Comparison of ENCODE assay signal across 7 mouse cellular contexts in genomic region chr10:128584386-128584785, GRCm38 (mm10). TPM values are rescaled to one million over a fixed set of nuclear protein-coding genes. Genes with fewer than 3 reads are reported as not detected.
DNase-seq lines count a peak whose midpoint lies in the region; TF ChIP-seq lines count a peak whose summit lies in the region.

No protein-coding gene starts in this region.

- 9% methylated on average over 4 of the region's 4 CpGs for WGBS in kidney, adult 2 months

- no peaks in the 10 kb centered on the region for H3K9me3 ChIP-seq in E14TG2a.4 (ENCODE audit: low read length)

- H3K4me3 ChIP-seq in E14TG2a.4 (replicated peaks; ENCODE audit: low read length) = peak overlapping the region; percentile 72
- peak overlapping the region; percentile 8; the same call in 1 of the 2 replicates for H3K4me3 ChIP-seq in kidney, adult 2 months (ENCODE audit: insufficient read depth, low read depth, low read length)

- TF ChIP-seq POLR2A in kidney, adult 2 months (IDR thresholded peaks at IDR 0.05; ENCODE audit: low read depth, low read length) = no peak

- no peak for TF ChIP-seq CTCF in E14TG2a.4 (conservative IDR thresholded peaks at IDR 0.05; ENCODE audit: low read length)
- TF ChIP-seq CTCF in kidney, adult 2 months (conservative IDR thresholded peaks at IDR 0.05; ENCODE audit: insufficient read depth, insufficient read length, low read depth, low read length) = no peak

- peaks cover 23% of the 10 kb centered on the region for H3K27me3 ChIP-seq in E14TG2a.4 (ENCODE audit: insufficient read depth, low read length)
- no peaks in the 10 kb centered on the region for H3K27me3 ChIP-seq in kidney, adult 2 months (replicated peaks; ENCODE audit: control insufficient read depth, insufficient read depth, low read length)

- peak overlapping the region; percentile 77 for H3K27ac ChIP-seq in kidney, adult 2 months (ENCODE audit: insufficient read depth, low read depth, low read length)

- peak; percentile 98 for DNase-seq in R1 (ENCODE audit: low read depth, low spot score)
- DNase-seq in kidney, adult 2 months = peak; percentile 83
- DNase-seq in lung, postnatal 36 days = peak; percentile 93
- DNase-seq in c-Kit-positive CD71-positive TER-119-positive erythroid progenitor cells, embryonic 14.5 days (ENCODE audit: low spot score) = no peak
- DNase-seq in cerebellum, postnatal 36 days = no peak
- DNase-seq in cerebellum, adult 11 months = no peak

- H3K36me3 ChIP-seq in E14TG2a.4 (ENCODE audit: insufficient read depth, low read length) = peaks cover 18% of the 10 kb centered on the region
- H3K36me3 ChIP-seq in kidney, adult 2 months (ENCODE audit: control insufficient read depth, insufficient read depth, low read length) = peaks cover 3% of the 10 kb centered on the region; the same call in 1 of the 2 replicates

- peaks cover 67% of the 10 kb centered on the region for H3K4me1 ChIP-seq in E14TG2a.4 (replicated peaks; ENCODE audit: low read depth, low read length)
- peaks cover 19% of the 10 kb centered on the region for H3K4me1 ChIP-seq in kidney, adult 2 months (ENCODE audit: control insufficient read depth, insufficient read depth, low read length)

RNA-seq across cellular contexts. Expression of gene Erbb3, which starts 5.1 kb away (rescaled TPM):
- 26.9 and 30.2 TPM in 2 replicates for polyA plus RNA-seq in kidney, adult 2 months (2012; rRNA removed)

RNA-seq across cellular contexts. Expression of gene Pa2g4, which starts 18.6 kb away (rescaled TPM):
- polyA plus RNA-seq in kidney, adult 2 months (2012; rRNA removed) = 18.5 and 25.1 TPM in 2 replicates

RNA-seq across cellular contexts. Expression of gene Rpl41, which starts 35.3 kb away (rescaled TPM):
- polyA plus RNA-seq in kidney, adult 2 months (2012; rRNA removed) = 1,799 and 2,275 TPM in 2 replicates

RNA-seq across cellular contexts. Expression of gene Zc3h10, which starts 36.8 kb away (rescaled TPM):
- polyA plus RNA-seq in kidney, adult 2 months (2012; rRNA removed) = 10.0 and 11.3 TPM in 2 replicates

RNA-seq across cellular contexts. Expression of gene Rps26, which starts 42.2 kb away (rescaled TPM):
- polyA plus RNA-seq in kidney, adult 2 months (2012; rRNA removed) = 520 and 798 TPM in 2 replicates

Comparison
In these comparisons a context has a peak if more than half of its experiments do, and no peak if none do; other contexts are left out.
1. DNase-seq: peak in R1 (single experiment), kidney, adult 2 months (single experiment) and lung, postnatal 36 days (single experiment); none in c-Kit-positive CD71-positive TER-119-positive erythroid progenitor cells, embryonic 14.5 days (single experiment), cerebellum, postnatal 36 days (0 of 2) and cerebellum, adult 11 months (single experiment).